Mouse (Mus musculus) neural tube, embryonic 14.5 days (tissue): ENCODE measurements around the gene Gm28308. TPM values are rescaled to one million over a fixed set of nuclear protein-coding genes. Genes with fewer than 3 reads are reported as not detected.

Experiments used
- ATAC-seq: fragments of 200-750 bp; cut with Nextera tagmentation; 2 replicates; pipeline ENCODE4 v1.8.0; 2017; ENCODE audit warnings: low read depth, mild to moderate bottlenecking, moderate TSS enrichment, moderate library complexity
- H3K27ac ChIP-seq: fragments of 300-500 bp; sonication (generic); 2 replicates; pipeline ENCODE4 v1.5.1; 2014; ENCODE audit warnings: low read depth, mild to moderate bottlenecking, control low read depth, low read length, moderate library complexity, mixed read lengths
- H3K27me3 ChIP-seq: fragments of 300-500 bp; sonication (generic); 2 replicates; pipeline ENCODE4 v1.6.1; 2014; ENCODE audit warnings: low read length; ENCODE audit not compliant: control insufficient read depth, insufficient read depth
- H3K36me3 ChIP-seq: fragments of 300-500 bp; sonication (generic); 2 replicates; pipeline ENCODE4 v1.6.1; 2014; ENCODE audit warnings: low read length, mixed read lengths; ENCODE audit not compliant: control insufficient read depth, insufficient read depth
- H3K4me1 ChIP-seq: fragments of 300-500 bp; sonication (generic); 2 replicates; pipeline ENCODE4 v1.6.1; 2014; ENCODE audit warnings: low read length; ENCODE audit not compliant: control insufficient read depth, insufficient read depth
- H3K4me2 ChIP-seq: fragments of 300-500 bp; sonication (generic); 2 replicates; pipeline ENCODE4 v1.6.1; 2014; ENCODE audit warnings: mild to moderate bottlenecking, low read depth, low read length, control low read depth
- H3K4me3 ChIP-seq: fragments of 300-500 bp; sonication (generic); 2 replicates; pipeline ENCODE4 v1.5.1; 2014; ENCODE audit warnings: low read depth, low read length, control low read depth, mixed read lengths
- H3K9ac ChIP-seq: fragments of 300-500 bp; sonication (generic); replicated peaks from 2 replicates; pipeline ENCODE4 v1.6.1; 2014; ENCODE audit warnings: low read depth, mild to moderate bottlenecking, control low read depth, low read length, mixed read lengths
- H3K9me3 ChIP-seq: fragments of 300-500 bp; sonication (generic); 2 replicates; pipeline ENCODE4 v1.6.1; 2016; ENCODE audit warnings: low read length; ENCODE audit not compliant: control insufficient read depth
- WGBS: fragments of 180-500 bp; shearing (Covaris S2); extraction: QIAGEN DNeasy Blood & Tissue Kit; methylation state at CpG from one replicate; pipeline ENCODE4 v1.1.7; 2014; 5-methylcytosine and 5-hydroxymethylcytosine counted together
- polyA plus RNA-seq: library from polyadenylated mRNA; unstranded; fragments of >200 nt; fragmentation: Nextera tagmentation; extraction: Ambion mirVana; gene quantifications from 2 replicates; pipeline ENCODE4 v1.2.1, GENCODE M21; 2014

Gene Gm28308
- polyA plus RNA-seq, 1 experiment from 2014 or later, result 4.2 TPM

DNA sequence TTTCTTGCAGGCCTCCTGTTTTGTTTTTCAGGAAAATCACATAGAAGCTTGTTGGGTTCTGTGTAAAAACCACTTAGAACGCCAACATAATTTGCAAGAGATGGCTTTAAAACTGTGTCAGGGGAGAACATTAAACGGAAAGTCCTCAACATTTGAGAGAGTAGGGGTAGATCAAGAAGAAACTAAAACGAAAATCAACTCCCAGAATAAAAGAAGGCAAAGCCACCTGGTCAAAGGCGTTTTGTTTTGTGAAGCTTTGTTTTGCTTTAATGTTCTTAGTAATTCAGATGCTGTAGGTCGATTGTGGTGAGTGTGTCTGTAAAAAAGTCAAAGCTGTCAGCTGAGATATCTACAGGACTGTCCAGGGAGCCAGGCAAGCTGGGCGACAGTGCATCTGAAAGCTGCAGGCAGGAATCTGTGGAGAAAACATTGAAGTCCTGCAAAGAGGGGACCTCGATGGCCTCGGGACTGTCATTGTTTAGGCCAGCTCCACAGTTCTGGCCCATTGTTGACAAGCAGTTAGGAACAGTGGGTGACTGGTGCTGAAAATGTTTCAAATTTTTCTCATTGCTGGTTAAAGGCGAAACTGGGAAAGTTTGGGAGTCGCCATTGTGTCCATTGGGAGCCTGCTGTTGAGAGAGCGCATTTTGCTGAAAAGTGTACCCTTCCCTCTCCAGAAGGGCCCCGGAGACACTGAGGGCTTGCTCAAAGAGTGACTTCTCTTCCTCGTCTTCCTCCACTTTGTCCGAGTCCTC lies 50.4 kb downstream of the Gm28308 start:
- H3K4me3 ChIP-seq, result peak overlapping the region; percentile 43
- 5% methylated on average over 14 of the region's 14 CpGs for WGBS
- H3K9me3 ChIP-seq, result no peaks in the 10 kb centered on the region
- H3K4me2 ChIP-seq, result peak overlapping the region; percentile 81
- H3K27me3 ChIP-seq, result no peaks in the 10 kb centered on the region
- H3K36me3 ChIP-seq, result no peaks in the 10 kb centered on the region
- peak overlapping the region; percentile 99 for H3K27ac ChIP-seq
- H3K9ac ChIP-seq, result peak overlapping the region; percentile 82
- H3K4me1 ChIP-seq, result peaks cover 71% of the 10 kb centered on the region
- no peak for ATAC-seq

DNA sequence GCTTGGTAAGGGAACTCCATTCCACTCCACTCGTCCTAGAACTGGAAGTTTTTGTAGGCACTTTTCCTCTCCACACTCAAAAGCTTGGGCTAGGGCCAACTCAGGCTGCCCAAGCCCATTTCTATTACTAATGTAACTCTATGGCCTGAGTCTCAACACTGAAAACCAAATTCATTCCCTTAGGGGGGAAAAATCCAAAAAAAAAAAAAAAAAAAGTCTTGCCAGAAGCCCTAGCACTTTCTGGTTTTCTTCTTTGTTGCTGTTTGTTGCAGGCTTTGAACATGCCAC lies 51.1 kb downstream of the Gm28308 start:
- no peaks in the 10 kb centered on the region for H3K36me3 ChIP-seq
- 7% methylated on average over 1 of the region's 1 CpGs for WGBS
- no peaks in the 10 kb centered on the region for H3K27me3 ChIP-seq
- H3K4me3 ChIP-seq, result no peak overlapping the region
- no peak for ATAC-seq
- H3K4me1 ChIP-seq, result peaks cover 70% of the 10 kb centered on the region
- no peaks in the 10 kb centered on the region for H3K9me3 ChIP-seq
- H3K9ac ChIP-seq, result no peak overlapping the region
- H3K4me2 ChIP-seq, result peak overlapping the region; percentile 60; the same call in 1 of the 2 replicates
- peak overlapping the region; percentile 56 for H3K27ac ChIP-seq

DNA sequence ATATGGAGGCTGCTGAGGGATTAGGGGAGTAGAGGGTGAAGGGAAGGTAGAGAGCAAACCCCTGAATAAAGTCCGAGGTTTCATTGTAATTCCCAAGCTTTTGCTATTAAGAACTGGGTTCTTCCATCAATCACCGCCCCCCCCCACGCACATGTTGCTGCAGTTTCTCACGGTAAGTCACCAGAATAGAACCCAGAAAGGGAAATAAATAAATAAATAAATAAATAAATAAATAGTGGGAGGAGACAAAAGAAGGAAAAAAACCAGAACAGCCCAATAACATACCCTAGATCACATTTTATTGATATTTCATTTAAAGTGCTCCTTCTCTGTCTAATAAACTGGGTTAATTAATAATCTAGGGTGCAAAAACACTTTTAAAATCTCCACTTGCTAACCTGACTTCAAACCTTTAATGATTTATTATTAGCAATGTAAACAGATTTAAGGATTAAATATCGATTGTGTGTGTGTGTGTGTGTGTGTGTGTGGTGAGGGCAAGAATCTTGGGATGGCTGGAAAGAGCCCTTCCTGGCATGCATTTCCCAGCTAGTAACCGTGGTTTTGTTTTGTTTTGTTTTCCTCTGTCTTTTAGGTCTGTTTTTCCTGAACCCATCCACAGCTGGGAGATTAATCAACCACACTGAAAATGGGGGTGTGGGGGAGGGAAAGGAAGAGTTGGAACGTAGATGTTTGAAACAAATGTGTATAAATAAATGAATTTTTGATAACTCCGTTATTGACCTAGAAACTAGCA lies 51.6 kb downstream of the Gm28308 start:
- Histone ChIP-seq H3K9ac (peak overlapping the region; percentile 88; the same call in 1 of the 2 replicates), H3K27ac (peak overlapping the region; percentile 89), H3K27me3 (no peaks in the 10 kb centered on the region), H3K4me1 (peaks cover 65% of the 10 kb centered on the region), H3K36me3 (no peaks in the 10 kb centered on the region), H3K4me2 (peak overlapping the region; percentile 60), H3K9me3 (no peaks in the 10 kb centered on the region), H3K4me3 (peak overlapping the region; percentile 81)
- ATAC-seq, result no peak
- WGBS, result 4% methylated on average over 8 of the region's 8 CpGs

DNA sequence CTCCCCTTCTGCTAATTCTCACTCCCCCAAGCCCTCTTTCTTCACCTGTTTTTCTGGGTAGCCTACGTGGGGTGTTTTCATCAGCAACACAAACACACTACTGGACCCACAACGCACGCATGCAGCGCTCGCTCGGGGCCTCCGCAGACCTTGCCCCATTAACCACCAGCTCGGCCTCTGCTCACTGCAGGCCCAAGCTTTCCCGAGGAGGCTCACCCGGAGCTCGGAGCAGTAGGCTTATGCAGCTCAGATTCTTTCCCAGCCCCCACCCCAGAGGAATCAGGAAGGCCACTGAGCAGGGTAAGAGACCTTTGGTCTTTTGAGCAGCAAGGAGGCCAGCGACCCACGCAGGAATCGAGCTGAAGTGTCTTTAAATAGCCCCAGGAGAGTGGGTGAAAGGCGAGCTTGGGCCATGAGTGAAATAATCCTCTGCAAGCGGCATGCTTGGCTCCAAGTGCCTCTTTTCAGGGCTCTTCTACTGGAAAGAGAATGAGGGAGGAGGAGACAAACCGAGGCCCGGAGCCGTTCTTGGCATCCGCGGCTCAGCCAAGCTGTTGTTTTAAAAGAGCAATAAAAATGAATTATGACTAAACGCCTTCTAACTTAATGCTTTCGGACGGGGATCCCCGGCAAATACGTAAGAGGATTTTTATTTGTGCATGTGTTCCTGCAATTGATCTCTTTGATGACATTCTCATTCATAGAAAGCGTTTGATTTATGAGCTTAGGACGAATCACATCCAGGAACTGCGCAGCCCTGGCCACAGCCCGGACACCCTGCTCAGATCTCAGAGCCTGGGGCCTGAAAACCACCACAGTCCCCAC lies 52.4 kb downstream of the Gm28308 start:
- peaks cover 58% of the 10 kb centered on the region for H3K4me1 ChIP-seq
- peak overlapping the region; percentile 81 for H3K4me3 ChIP-seq
- no peaks in the 10 kb centered on the region for H3K27me3 ChIP-seq
- H3K4me2 ChIP-seq, result peak overlapping the region; percentile 60
- no peaks in the 10 kb centered on the region for H3K9me3 ChIP-seq
- ATAC-seq, result no peak
- peak overlapping the region; percentile 88 for H3K9ac ChIP-seq
- no peaks in the 10 kb centered on the region for H3K36me3 ChIP-seq
- under 1% methylated on average over 30 of the region's 30 CpGs for WGBS
- peak overlapping the region; percentile 89 for H3K27ac ChIP-seq

DNA sequence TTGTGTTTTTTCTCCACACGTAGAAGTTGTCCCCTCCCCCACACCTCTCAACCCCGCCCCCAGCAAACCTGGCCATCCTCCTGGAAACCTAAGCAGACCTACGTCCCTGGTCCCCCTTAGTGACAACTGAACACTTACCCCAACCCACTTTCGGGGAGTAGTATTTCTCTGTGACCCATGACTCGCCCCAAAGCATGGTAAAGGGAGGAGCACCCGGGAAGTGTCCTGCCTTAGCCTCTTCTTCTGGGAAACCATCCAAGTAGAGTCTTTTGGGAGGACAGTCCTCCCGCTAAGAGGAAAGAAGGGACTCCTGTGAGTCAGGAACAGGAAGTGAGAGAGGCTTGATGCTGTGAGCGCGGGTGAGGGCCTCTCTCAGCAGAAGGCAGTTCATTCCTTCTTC lies 53.2 kb downstream of the Gm28308 start:
- Histone ChIP-seq H3K4me1 (peaks cover 51% of the 10 kb centered on the region), H3K36me3 (no peaks in the 10 kb centered on the region), H3K27ac (peak overlapping the region; percentile 89), H3K9ac (peak overlapping the region; percentile 88), H3K4me2 (peak overlapping the region; percentile 60), H3K4me3 (peak overlapping the region; percentile 81), H3K27me3 (no peaks in the 10 kb centered on the region), H3K9me3 (no peaks in the 10 kb centered on the region)
- WGBS, result 6% methylated on average over 9 of the region's 9 CpGs
- no peak for ATAC-seq

DNA sequence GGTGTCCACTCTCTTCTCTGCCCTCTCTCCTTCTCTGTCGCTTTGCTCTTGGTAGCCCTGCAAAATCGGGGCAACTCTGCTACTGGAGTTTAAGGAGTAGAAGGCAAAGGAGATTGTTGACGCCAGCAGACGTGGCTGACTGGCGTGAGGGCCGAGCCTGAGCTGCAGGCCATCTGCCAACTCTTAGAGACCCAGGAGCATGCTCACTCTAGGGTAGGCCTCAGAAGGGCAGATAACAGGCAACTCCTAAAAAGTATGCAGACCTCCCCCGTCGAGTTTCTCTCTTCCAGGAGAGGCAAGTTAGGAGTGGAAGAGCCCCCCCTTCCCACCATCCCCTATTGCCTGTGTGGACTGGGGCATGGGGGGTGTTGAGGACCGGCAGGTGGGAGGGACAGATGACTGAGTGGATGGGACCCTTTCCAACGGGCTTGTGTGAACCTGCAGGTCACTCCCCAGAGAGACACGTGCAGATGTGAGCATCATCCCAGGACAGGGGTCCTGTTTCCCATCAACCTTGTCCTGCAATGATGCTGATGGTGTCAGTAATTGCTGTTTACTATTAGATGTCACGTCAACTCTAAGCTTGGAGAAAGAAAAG lies 53.9 kb downstream of the Gm28308 start:
- H3K4me2 ChIP-seq, result peak overlapping the region; percentile 60
- ATAC-seq, result no peak; the same call in 1 of the 2 replicates
- no peaks in the 10 kb centered on the region for H3K9me3 ChIP-seq
- no peaks in the 10 kb centered on the region for H3K27me3 ChIP-seq
- H3K36me3 ChIP-seq, result no peaks in the 10 kb centered on the region
- H3K4me3 ChIP-seq, result peak overlapping the region; percentile 81
- WGBS, result 4% methylated on average over 12 of the region's 12 CpGs
- H3K9ac ChIP-seq, result peak overlapping the region; percentile 88
- peak overlapping the region; percentile 90 for H3K27ac ChIP-seq
- H3K4me1 ChIP-seq, result peaks cover 45% of the 10 kb centered on the region

DNA sequence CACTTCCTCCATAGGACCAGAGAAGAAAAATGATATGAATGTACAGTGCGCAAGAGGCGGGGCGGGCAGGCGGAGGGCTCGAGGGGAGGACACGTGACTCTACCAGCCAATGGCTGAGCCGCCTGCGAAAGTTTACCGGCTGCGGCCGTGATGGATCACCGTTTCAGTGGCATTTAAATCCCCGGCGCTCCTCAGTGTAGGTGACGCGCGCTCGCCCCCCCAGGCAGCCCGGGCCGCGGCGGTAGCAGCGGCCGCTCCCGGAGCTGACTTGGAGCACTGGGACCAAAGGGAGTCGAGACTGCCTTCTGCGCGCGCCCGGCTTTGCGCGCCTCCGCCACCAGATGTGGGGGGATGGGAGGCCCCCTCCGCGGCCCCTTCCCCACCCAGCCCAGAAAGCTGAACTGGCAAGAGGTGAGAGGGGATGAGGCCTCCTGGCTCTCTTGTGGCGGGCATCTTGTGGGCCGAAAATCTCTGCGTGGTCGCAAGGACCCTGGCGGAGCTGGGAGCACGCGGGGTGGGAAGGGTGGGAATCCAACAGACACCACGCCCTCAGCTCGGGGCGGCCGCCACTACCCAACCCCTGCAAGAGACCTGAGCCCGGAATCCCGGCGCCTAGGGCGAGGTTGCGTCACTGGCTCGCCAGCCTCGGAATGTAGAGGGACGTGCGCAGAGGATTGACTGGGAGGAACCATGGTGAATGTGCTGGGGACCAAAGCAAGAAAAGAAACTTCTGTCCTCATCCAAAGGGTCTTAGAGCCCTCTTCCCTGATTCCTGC lies 54.7 kb downstream of the Gm28308 start, which contains the start of gene Hoxa1:
Hoxa1 (minus strand) TSS at position 42 of the 776 bp plus-strand sequence.
- H3K36me3 ChIP-seq, result no peaks in the 10 kb centered on the region
- peak within 1 kb of the TSS; percentile 60 for H3K4me2 ChIP-seq
- H3K4me1 ChIP-seq, result peaks cover 40% of the 10 kb centered on the region
- H3K4me3 ChIP-seq, result peak within 1 kb of the TSS; percentile 81
- H3K27ac ChIP-seq, result peak within 1 kb of the TSS; percentile 90
- 0% methylated on average over 54 of the region's 55 CpGs for WGBS
- H3K9ac ChIP-seq, result peak within 1 kb of the TSS; percentile 88
- H3K27me3 ChIP-seq, result no peaks in the 10 kb centered on the region
- ATAC-seq, result peak; percentile 88
- no peaks in the 10 kb centered on the region for H3K9me3 ChIP-seq
